Mouse (Mus musculus) forelimb bud, embryonic 11.5 days (tissue): ENCODE measurements at regions not wholly inside any gene's neighbourhood (a gene's known extent, or its start where the extent isn't known, plus 50 kb on each side); places are given as distances from the start of the nearest gene placed in this dataset.

ENCODE experiments used
- DNase-seq: peaks from one replicate; pipeline ENCODE4 v3.0.0-alpha.2; 2012; ENCODE audit warnings: low read depth, low spot score

- peak; percentile 29 for DNase-seq
Measured at GRCm38 (mm10) chr2:174532671-174533363, 59.9 kb upstream of the Prelid3b start.

GRCm38 (mm10) chr2:174540717-174541116 lies 67.8 kb upstream of the Prelid3b start:
- no peak for DNase-seq

- no peak for DNase-seq
Measured at GRCm38 (mm10) chr2:174547207-174547606, 74.3 kb upstream of the Prelid3b start.

GRCm38 (mm10) chr2:174547701-174548100 lies 74.8 kb upstream of the Prelid3b start:
- no peak for DNase-seq

GRCm38 (mm10) chr2:174548776-174549175 lies 75.9 kb upstream of the Prelid3b start:
- DNase-seq: no peak

GRCm38 (mm10) chr2:174555778-174556177 lies 82.9 kb upstream of the Prelid3b start:
- DNase-seq: no peak

- no peak for DNase-seq
Measured at GRCm38 (mm10) chr2:174561828-174562429, 81.4 kb upstream of the Zfp831 start.

- no peak for DNase-seq
Measured at GRCm38 (mm10) chr2:174563917-174564316, 79.4 kb upstream of the Zfp831 start.

- no peak for DNase-seq
Measured at GRCm38 (mm10) chr2:174564817-174565216, 78.5 kb upstream of the Zfp831 start.

GRCm38 (mm10) chr2:174565891-174566290 lies 77.4 kb upstream of the Zfp831 start:
- no peak for DNase-seq

GRCm38 (mm10) chr2:174566752-174567151 lies 76.6 kb upstream of the Zfp831 start:
- no peak for DNase-seq

- DNase-seq: no peak
Measured at GRCm38 (mm10) chr2:174574804-174575507, 68.4 kb upstream of the Zfp831 start.

GRCm38 (mm10) chr2:174575546-174575945 lies 67.8 kb upstream of the Zfp831 start:
- no peak for DNase-seq

GRCm38 (mm10) chr2:174580906-174581703 lies 62.2 kb upstream of the Zfp831 start:
- DNase-seq: no peak

- no peak for DNase-seq
Measured at GRCm38 (mm10) chr2:174584272-174584671, 59.1 kb upstream of the Zfp831 start.
